Mouse (Mus musculus) heart, postnatal 14 days (tissue): ENCODE data around the gene Dmkn. TPM values are rescaled to one million over a fixed set of nuclear protein-coding genes. Genes with fewer than 3 reads are reported as not detected.
A peak's percentile ranks its signal among the peaks of the same experiment; 100 is the strongest.
"Not testable (repeated sequence)": the region's sequence is repeated elsewhere in the genome, so short reads cannot be mapped to it uniquely, and the experiment has no call there.

ENCODE experiments used
- DNase-seq, 2 experiments: peaks; one replicate each; pipeline ENCODE4 v3.0.0; 2021 to 2022
- intact Hi-C: fragments of 180-260 bp; cut with DNase I; formaldehyde crosslinking; loops from one replicate; pipeline ENCODE4 v1.15.1; 2025
- long read RNA-seq, 2 experiments: library from polyadenylated mRNA; stranded (forward); transcript quantifications; one replicate each; pipeline ENCODE4 v2.0.0; 2021
- total RNA-seq, 2 experiments: library from RNA; stranded (reverse); gene quantifications; 2 replicates each; pipeline ENCODE4 v1.2.3; 2021

Gene Dmkn
- 1 to 10 TPM; 4.8 to 7.0 TPM for total RNA-seq
- long read RNA-seq, experiment 1, partial matches to known transcripts: 0 of 1 reads
- long read RNA-seq, experiment 1, other reads (novel, unspliced or antisense): 0 of 1 reads
- long read RNA-seq, experiment 2, partial matches to known transcripts: 0 of 1 reads
- long read RNA-seq, experiment 2, other reads (novel, unspliced or antisense): 1 of 1 reads

- intact Hi-C loops: no loop called here
- no peak for DNase-seq
Observed at GRCm38 (mm10) chr7:30763456-30763855, at the start of gene Dmkn. Gene Dmkn (plus strand): TSS chr7:30763756.

GRCm38 (mm10) chr7:30717006-30717715 is 46.4 kb upstream of the Dmkn start:
- peak; percentile 37 to 40 for DNase-seq
- intact Hi-C loops: no loop called here

GRCm38 (mm10) chr7:30717716-30718046 is 45.9 kb upstream of the Dmkn start:
- intact Hi-C loops: no loop called here
- DNase-seq: no peak

DNA sequence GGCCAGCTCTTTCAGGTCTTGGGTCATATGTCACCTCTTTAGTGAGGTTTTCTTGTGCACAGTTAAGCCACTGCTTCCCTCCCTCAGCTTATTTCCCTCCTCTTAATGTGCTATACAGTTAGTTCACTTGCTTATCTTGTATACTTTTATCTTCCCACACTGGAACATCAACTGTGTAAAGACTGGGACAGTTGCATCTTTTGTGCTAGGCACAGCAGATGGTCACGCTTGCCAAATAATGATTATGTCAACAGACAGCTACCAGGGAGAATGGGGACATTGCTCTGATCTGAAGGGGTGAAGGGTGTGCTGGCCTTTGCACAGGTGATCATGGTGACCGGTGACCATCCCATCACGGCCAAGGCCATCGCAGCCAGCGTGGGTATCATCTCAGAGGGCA is 43.9 kb upstream of the Dmkn start:
- intact Hi-C loops: no loop called here

GRCm38 (mm10) chr7:30721286-30721685 is 42.3 kb upstream of the Dmkn start:
- intact Hi-C loops: no loop called here
- DNase-seq: no peak

More for the DNA sequence above, 43.9 kb upstream of the Dmkn start:
- DNase-seq: no peak

DNA sequence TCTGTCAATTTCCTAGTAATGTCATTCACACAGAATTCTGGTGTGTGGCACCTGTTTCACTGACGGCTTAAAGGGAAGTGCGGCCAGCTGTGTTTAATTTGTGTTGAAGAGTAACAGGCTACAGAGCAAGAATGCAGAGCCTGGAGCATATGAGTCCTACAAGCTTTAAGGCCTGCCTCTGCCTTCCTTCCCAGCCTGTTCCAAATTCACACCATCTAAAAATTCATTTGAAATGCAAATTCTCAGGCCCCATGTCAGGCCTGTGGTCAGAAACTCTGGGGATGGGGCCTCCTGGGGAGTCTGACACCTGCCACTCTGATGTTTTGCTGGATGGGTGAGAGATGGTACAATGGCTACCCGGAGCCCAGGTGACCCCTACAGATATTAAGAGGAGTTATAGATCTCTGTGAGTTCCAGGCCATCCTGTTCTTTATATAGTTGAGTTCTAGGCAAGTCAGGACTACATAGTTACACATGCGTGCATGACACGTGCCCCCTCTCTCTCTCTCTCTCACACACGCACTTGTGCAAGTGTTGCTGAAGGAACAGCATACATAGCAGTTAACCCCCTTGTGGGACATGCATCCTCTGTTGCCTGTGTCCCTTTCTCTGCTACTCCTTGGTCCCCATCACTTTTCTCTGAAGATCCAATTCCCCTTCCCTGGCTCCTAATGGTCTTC is 40.1 kb upstream of the Dmkn start:
- DNase-seq: no peak
- intact Hi-C loops: no loop called here

- intact Hi-C loops: loop anchor here (5.0 kb wide), 1 partner anchor 61 kb away; no protein-coding TSS in a partner anchor
- no peak for DNase-seq
Observed at GRCm38 (mm10) chr7:30728214-30728613, 35.3 kb upstream of the Dmkn start.

DNA sequence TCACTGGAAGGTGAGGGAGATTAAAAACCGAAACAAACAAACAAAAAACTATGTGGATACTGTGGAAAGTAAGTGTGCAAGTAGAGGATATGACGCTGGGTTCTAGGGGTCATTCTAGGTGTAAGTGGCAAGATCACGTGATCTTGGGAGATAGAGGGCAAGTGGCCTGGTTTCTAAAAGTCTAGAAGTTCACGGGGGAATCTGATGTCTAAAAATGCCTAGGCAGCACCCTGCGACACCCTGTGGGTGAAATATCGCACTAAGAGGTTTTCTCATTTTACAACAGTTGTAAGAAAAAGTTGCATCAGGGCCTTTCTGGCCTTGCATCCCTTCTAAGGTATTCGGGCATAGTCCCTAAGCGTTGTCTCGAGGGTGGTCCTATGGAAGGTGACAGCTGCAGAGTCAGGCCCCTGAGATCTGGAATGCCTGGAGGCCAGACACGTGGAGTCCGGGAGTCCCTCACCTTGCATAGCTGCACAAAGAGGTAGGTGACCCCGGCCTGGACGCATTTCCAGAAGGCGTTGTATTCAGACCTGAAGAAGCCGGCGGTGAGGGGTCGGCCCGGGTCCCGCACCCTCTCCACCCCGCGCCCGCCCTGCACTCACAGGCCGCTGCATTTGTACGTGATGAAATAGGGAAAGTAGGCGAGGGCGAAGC is 34.7 kb upstream of the Dmkn start:
- no peak for DNase-seq
- intact Hi-C loops: loop anchor here (5.0 kb wide), 1 partner anchor 62 kb away; no protein-coding TSS in a partner anchor

DNA sequence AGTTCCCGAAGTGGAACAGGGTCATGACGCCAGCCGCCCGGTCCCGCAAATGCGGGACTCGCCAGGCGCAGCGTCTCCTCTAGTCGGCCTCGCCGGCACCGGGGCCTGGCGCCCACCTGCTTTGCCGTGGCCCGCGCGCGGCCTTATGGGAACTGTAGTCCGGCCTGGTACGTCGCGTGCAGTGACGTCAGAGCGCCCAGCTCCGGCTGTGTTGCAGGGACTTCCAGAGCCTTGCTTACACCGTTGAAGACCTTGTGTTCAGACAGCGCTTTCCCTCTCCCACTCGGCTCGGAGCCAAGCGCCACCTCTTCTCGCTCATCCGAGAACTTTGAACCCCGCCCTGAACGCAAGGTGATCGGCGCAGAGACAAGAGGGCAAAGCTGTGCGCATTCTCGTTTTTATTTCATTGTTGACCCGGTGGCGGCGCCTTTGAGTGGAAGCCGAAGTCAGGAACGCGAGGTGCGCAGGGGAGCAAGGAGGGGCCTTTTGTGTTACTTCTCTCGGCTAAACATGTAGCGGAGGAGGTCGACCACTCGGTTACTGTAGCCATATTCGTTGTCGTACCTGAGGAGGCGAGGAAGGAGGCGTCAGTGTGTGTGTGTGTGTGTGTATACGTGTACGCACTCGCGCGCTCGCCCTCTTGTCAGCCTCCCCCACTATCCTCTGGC is 34.0 kb upstream of the Dmkn start, which contains the start of gene Tmem147:
Gene Tmem147 (minus strand): TSS at position 145 of the 668 bp plus-strand sequence.
- peak; percentile 94 to 98 for DNase-seq
- intact Hi-C loops: loop anchor here (5.0 to 10.0 kb wide), 3 partner anchors 62 to 243 kb away; partner anchors contain the start of genes Fam187b, Ffar3 and Lsr

GRCm38 (mm10) chr7:30730064-30730722 is 33.4 kb upstream of the Dmkn start:
- intact Hi-C loops: loop anchor here (5.0 to 10.0 kb wide), 2 partner anchors 125 to 242 kb away; partner anchors contain the start of genes Fam187b, Ffar3 and Lsr
- DNase-seq: not testable (repeated sequence)

DNA sequence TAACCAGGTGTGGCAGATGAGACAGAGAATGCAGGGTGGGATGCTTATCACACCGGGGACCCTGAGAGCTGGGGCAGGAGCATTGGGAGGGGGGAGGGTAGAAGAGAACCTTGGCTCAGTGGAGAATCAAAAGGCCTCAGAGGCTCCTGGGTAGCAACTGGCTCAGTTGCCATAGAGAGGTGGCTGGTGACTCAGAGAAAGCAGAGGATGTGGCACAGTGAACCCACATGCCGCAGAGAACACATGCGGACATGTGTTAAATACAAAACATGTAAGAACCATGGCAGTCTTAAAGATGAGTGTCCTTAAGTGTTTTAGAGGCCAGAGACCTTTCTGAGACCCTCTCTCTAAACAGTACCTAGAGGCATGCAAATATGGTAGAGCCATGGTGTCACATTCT is 27.3 kb upstream of the Dmkn start:
- intact Hi-C loops: loop anchor here (10.0 kb wide), 1 partner anchor 119 kb away; the partner anchor contains the start of gene Ffar3

GRCm38 (mm10) chr7:30742570-30742969 is 21.0 kb upstream of the Dmkn start:
- intact Hi-C loops: not testable (repeated sequence)

More for the DNA sequence above, 27.3 kb upstream of the Dmkn start:
- no peak for DNase-seq

GRCm38 (mm10) chr7:30743617-30744016 is 19.9 kb upstream of the Dmkn start, which contains the start of gene Gapdhs:
Gene Gapdhs (minus strand): TSS chr7:30743681.
- intact Hi-C loops: not testable (repeated sequence)

More at GRCm38 (mm10) chr7:30742570-30742969, 21.0 kb upstream of the Dmkn start:
- DNase-seq: not testable (repeated sequence)

DNA sequence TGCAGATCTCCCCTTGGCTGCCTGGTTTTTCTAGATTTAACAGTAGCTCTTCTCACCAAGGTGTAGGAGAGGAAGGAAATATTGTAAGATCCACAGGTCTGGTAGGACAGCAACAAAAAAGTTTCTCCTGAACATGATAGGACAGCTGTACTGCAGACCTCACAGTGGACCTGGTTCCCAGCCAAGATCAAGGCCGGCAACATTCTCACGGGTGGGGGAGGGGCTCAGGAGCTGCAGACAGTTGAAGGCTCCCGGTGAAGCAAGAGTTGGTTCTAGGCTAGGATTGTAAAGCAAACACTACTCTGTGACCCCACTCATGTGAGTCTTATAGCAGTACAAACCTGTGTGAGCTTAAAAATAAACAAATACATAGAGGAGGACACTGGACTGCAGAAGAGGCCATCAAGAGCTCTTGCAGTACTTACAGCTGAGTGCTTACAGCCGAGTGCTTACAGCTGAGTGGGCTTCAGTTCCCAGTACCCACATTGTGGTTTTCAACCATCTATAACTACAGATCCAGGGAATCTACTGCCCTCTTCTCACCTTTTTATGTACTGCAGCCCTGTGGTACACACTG is 19.4 kb upstream of the Dmkn start:
- intact Hi-C loops: no loop called here
- peak; percentile 51 to 70 for DNase-seq

More at GRCm38 (mm10) chr7:30743617-30744016, 19.9 kb upstream of the Dmkn start, which contains the start of gene Gapdhs:
- DNase-seq: not testable (repeated sequence)

GRCm38 (mm10) chr7:30747525-30748204 is 15.9 kb upstream of the Dmkn start:
- intact Hi-C loops: no loop called here
- no peak for DNase-seq

GRCm38 (mm10) chr7:30749824-30750606 is 13.5 kb upstream of the Dmkn start:
- DNase-seq: no peak
- intact Hi-C loops: no loop called here

DNA sequence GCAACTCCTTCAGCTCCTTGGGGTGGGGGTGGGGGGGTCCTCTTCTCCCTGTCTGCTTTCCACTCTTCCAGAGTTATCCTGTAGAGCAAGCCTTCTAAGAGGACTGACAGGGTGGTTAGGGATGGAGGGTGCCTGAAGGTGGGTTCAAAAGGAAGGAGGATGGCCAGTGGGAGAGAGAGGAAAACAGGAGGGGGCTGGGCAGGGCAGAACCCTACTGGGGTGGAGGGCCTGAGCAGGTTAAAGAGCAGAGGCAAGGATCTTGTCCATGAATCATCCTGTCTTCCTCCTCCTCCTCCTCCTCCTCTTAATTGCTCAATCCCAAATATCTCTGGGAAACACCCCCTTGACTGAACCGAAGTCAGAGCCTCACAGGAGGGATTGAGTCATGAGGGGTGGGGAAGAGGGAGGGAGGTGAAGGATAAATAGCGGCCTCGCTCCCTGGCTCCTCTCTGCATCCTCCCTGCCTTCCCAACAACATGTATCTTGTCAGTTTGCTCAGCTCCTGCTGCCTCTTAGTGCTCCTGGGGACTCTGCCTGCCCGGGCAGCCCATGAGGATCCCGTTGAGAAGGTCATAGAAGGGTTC is 12.4 kb upstream of the Dmkn start, which contains the start of gene Sbsn:
Gene Sbsn (plus strand): TSS at position 386 of the 584 bp plus-strand sequence.
- DNase-seq: no peak
- intact Hi-C loops: no loop called here
